Mouse (Mus musculus): ENCODE measurements at regions not wholly inside any gene's neighbourhood (a gene's known extent, or its start where the extent isn't known, plus 50 kb on each side); places are given as distances from the start of the nearest gene placed in this dataset.

GRCm38 (mm10) chr8:26501196-26501813 is 382.0 kb downstream of the Gm45692 start:
- no peak for TF ChIP-seq CTCF (IDR thresholded peaks at IDR 0.05)
- H3K4me2 ChIP-seq (ENCODE audit: low read depth, low read length, poor library complexity, severe bottlenecking): no peak overlapping the region
- H3K9me3 ChIP-seq (ENCODE audit: low read length): no peaks in the 10 kb centered on the region
- no peak overlapping the region for H3K27ac ChIP-seq (ENCODE audit: low read depth, low read length)
- no peak overlapping the region for H3K9ac ChIP-seq (replicated peaks; ENCODE audit: low read length, poor library complexity, severe bottlenecking)
- no peak overlapping the region for H3K4me3 ChIP-seq (ENCODE audit: low read depth, low read length)
- H3K4me1 ChIP-seq (ENCODE audit: insufficient read depth, low read length): no peaks in the 10 kb centered on the region
- H3K27me3 ChIP-seq (ENCODE audit: insufficient read depth, low read length): no peaks in the 10 kb centered on the region
- no peaks in the 10 kb centered on the region for H3K36me3 ChIP-seq (ENCODE audit: insufficient read depth, low read length)
- ATAC-seq (ENCODE audit: low FRiP score) (no peak), DNase-seq (ENCODE audit: low spot score) (no peak)
- WGBS: 91% methylated on average over 9 of the region's 9 CpGs

DNA sequence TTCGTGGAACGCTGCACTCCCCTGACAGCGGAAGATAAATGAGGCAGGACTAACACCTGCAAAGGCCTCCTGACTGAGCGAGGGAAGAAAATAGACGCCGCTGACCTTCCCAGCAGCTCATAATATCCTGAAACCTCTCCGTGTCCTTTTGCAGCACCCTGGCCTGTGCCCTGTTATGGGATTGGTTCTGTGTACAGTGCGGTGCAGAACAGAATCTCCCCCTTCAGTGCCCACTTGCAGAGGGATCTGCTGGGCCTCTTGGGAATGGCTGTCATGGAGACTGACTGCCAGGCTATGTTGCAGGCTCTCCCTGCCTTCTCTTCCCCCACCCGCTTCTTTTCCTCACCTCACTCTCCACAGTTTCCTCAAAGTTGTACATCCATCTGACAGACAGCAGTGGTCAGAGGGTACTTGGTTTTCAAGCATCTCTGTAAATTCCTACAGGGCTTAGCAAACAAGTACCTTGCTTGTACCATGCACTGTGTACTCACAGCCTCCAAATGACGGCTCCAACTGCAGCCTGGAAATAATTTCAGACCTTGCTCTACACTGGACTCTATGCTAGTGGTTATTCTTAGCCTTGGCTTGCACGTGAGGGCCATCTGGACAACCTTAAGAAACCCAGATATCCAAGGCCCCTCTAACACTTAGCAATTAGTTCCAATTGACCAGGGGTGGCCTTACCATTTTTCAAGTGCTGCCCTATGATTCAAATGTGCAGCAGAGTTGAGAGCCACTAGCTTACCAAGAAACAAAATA is 382.7 kb downstream of the Gm45692 start:
- 81% methylated on average over 11 of the region's 11 CpGs for WGBS
- Histone ChIP-seq H3K4me2 (ENCODE audit: low read depth, low read length, poor library complexity, severe bottlenecking) (no peak overlapping the region), H3K9me3 (ENCODE audit: low read length) (no peaks in the 10 kb centered on the region), H3K4me1 (ENCODE audit: insufficient read depth, low read length) (no peaks in the 10 kb centered on the region), H3K27ac (ENCODE audit: low read depth, low read length) (no peak overlapping the region), H3K36me3 (ENCODE audit: insufficient read depth, low read length) (no peaks in the 10 kb centered on the region), H3K4me3 (ENCODE audit: low read depth, low read length) (no peak overlapping the region), H3K27me3 (ENCODE audit: insufficient read depth, low read length) (no peaks in the 10 kb centered on the region), H3K9ac (replicated peaks; ENCODE audit: low read length, poor library complexity, severe bottlenecking) (no peak overlapping the region)
- DNase-seq (ENCODE audit: low spot score): no peak
- TF ChIP-seq CTCF (IDR thresholded peaks at IDR 0.05): no peak
- ATAC-seq (ENCODE audit: low FRiP score): no peak

DNA sequence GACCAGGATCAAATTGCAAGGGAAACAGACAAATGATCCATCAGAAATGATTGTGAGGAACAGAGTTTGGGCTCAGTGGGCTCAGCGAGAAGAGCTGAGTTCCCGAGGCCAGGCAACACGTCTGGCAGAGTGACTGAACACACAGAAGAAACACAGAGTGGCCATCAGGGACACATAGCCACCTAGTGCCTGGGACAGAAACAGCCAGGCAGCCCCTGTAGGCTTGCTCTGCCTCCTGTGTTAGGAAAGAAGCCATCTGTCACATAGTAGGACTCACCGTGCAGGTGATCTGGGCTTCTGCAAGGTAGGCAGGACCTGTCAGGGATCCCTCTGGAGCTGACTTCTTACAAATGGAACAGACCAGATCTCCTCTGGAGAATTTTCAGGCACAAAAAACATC is 383.4 kb downstream of the Gm45692 start:
- WGBS: 58% methylated on average over 4 of the region's 4 CpGs
- Histone ChIP-seq H3K9me3 (ENCODE audit: low read length) (no peaks in the 10 kb centered on the region), H3K4me1 (ENCODE audit: insufficient read depth, low read length) (no peaks in the 10 kb centered on the region), H3K4me3 (ENCODE audit: low read depth, low read length) (no peak overlapping the region), H3K4me2 (ENCODE audit: low read depth, low read length, poor library complexity, severe bottlenecking) (no peak overlapping the region), H3K27ac (ENCODE audit: low read depth, low read length) (no peak overlapping the region), H3K36me3 (ENCODE audit: insufficient read depth, low read length) (no peaks in the 10 kb centered on the region), H3K27me3 (ENCODE audit: insufficient read depth, low read length) (no peaks in the 10 kb centered on the region), H3K9ac (replicated peaks; ENCODE audit: low read length, poor library complexity, severe bottlenecking) (no peak overlapping the region)
- TF ChIP-seq CTCF (IDR thresholded peaks at IDR 0.05): peak; percentile 13; the same call in 1 of the 2 replicates
- DNase-seq (ENCODE audit: low spot score) (no peak), ATAC-seq (ENCODE audit: low FRiP score) (no peak)

- WGBS: 65% methylated on average over 4 of the region's 4 CpGs
- no peak for DNase-seq (ENCODE audit: low spot score)
Observed at GRCm38 (mm10) chr8:26503918-26504317, 384.6 kb downstream of the Gm45692 start.

GRCm38 (mm10) chr8:26504319-26505035 is 385.1 kb downstream of the Gm45692 start:
- no peak overlapping the region for H3K4me2 ChIP-seq (ENCODE audit: low read depth, low read length, poor library complexity, severe bottlenecking)
- H3K36me3 ChIP-seq (ENCODE audit: insufficient read depth, low read length): no peaks in the 10 kb centered on the region
- no peak overlapping the region for H3K27ac ChIP-seq (ENCODE audit: low read depth, low read length)
- no peaks in the 10 kb centered on the region for H3K4me1 ChIP-seq (ENCODE audit: insufficient read depth, low read length)
- no peak for ATAC-seq (ENCODE audit: low FRiP score)
- H3K4me3 ChIP-seq (ENCODE audit: low read depth, low read length): no peak overlapping the region
- H3K27me3 ChIP-seq (ENCODE audit: insufficient read depth, low read length): no peaks in the 10 kb centered on the region
- no peak overlapping the region for H3K9ac ChIP-seq (replicated peaks; ENCODE audit: low read length, poor library complexity, severe bottlenecking)
- WGBS: 60% methylated on average over 16 of the region's 16 CpGs
- H3K9me3 ChIP-seq (ENCODE audit: low read length): no peaks in the 10 kb centered on the region
- DNase-seq (ENCODE audit: low spot score): peak; percentile 32
- TF ChIP-seq CTCF (IDR thresholded peaks at IDR 0.05): no peak

More at GRCm38 (mm10) chr8:26503918-26504317, 384.6 kb downstream of the Gm45692 start:
- Histone ChIP-seq H3K4me3 (ENCODE audit: low read depth, low read length) (no peak overlapping the region), H3K9me3 (ENCODE audit: low read length) (no peaks in the 10 kb centered on the region), H3K27ac (ENCODE audit: low read depth, low read length) (no peak overlapping the region), H3K36me3 (ENCODE audit: insufficient read depth, low read length) (no peaks in the 10 kb centered on the region), H3K4me1 (ENCODE audit: insufficient read depth, low read length) (no peaks in the 10 kb centered on the region), H3K27me3 (ENCODE audit: insufficient read depth, low read length) (no peaks in the 10 kb centered on the region), H3K9ac (replicated peaks; ENCODE audit: low read length, poor library complexity, severe bottlenecking) (no peak overlapping the region), H3K4me2 (ENCODE audit: low read depth, low read length, poor library complexity, severe bottlenecking) (no peak overlapping the region)
- ATAC-seq (ENCODE audit: low FRiP score): no peak
- TF ChIP-seq CTCF (IDR thresholded peaks at IDR 0.05): no peak

DNA sequence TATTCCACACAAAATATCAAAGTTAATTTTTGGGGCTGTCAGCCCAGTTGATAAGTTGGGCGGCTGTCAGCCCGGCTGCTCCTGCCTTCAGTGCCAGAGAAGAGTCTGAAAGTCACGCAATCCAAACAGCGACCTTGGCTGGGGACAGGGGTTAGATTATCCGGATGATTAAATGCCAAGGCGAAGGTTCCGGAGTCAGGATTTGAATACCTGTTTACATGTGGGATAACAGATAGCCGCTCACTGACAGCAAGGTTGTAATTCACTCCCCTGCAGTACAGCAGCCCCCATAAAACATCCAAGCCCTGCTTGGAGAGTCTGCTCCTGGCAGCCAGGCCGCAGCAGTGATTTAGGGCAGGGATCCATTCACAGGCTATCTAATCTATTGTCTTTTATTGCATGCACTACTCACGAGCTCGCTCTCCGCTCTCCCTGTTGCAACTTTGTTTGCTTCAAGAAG is 388.3 kb downstream of the Gm45692 start:
- Histone ChIP-seq H3K27me3 (ENCODE audit: insufficient read depth, low read length) (no peaks in the 10 kb centered on the region), H3K9me3 (ENCODE audit: low read length) (no peaks in the 10 kb centered on the region), H3K9ac (replicated peaks; ENCODE audit: low read length, poor library complexity, severe bottlenecking) (no peak overlapping the region), H3K4me3 (ENCODE audit: low read depth, low read length) (no peak overlapping the region), H3K4me1 (ENCODE audit: insufficient read depth, low read length) (no peaks in the 10 kb centered on the region), H3K4me2 (ENCODE audit: low read depth, low read length, poor library complexity, severe bottlenecking) (no peak overlapping the region), H3K36me3 (ENCODE audit: insufficient read depth, low read length) (no peaks in the 10 kb centered on the region), H3K27ac (ENCODE audit: low read depth, low read length) (no peak overlapping the region)
- no peak for TF ChIP-seq CTCF (IDR thresholded peaks at IDR 0.05)
- ATAC-seq (ENCODE audit: low FRiP score) (no peak), DNase-seq (ENCODE audit: low spot score) (no peak)
- 65% methylated on average over 12 of the region's 12 CpGs for WGBS
